Mouse (Mus musculus) CD4-positive, CD25-positive, alpha-beta regulatory T cell, adult 2 months (primary cell): Measurements from ENCODE around the gene Crip2.

ENCODE experiments used
- DNase-seq: peaks from one replicate; pipeline ENCODE4 v3.0.0-alpha.2; 2012; ENCODE audit warnings: low read depth, low spot score

Gene Crip2

DNA sequence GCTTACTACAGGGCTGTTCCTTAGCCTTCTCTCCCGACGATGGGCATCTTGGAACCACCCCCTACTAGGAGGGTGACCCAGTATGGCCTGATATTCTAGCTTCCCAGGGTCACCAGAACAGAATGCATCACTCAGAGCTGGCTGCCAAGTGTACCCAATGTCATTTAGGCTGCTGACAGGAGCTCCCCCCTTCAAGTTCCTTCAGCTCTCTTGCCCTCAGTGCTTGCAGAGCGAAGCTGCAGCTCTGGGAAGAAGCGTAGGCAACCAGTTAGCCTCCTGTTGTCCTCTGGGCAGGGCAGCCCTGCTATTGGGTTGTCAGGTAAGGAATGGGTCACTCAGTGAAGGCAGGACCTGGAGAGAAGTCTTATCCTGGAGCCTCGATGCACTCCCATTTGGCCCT lies 44.9 kb downstream of the Crip2 start:
- DNase-seq = no peak

DNA sequence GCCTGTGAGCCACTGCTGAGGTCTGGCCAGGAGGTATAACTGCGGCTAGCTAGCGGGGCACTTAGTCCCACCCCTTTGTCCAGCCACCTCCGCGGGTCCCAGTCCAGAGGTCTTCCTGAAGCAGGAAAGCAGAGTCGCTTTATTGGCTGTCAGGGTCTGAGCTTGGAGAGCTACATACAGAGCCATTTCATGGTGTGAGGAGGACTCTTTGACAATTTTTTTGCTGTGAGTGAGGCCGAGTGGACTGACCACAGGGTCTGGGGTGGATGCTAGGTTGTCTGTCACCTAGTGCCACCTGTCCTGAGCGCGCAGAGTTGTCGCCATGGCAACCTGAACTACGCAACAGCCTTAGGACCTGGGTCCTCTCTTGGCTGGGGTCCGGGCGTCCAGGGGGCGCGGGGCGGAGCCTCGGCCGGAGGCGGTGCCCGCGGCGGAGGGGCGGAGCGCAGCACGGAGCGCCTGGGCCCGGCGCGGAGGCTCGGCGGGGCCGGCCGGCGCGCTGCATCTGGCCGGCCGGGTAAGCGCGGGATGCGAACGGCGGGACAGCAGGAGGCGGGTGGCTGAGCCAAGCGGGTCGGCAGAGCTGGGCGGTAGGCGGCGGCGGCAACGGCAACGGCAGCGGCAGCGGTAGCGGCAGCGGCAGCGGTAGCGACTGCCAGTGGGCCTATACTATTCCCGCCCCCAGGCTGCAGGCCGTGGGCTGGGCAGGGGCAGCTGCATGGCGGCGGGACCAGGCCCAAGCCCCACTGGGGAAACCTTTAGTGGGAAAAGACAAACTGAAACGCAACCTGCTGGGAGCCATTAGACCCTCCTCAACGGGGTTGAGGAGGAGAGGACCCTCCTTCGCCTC lies 45.6 kb downstream of the Crip2 start, which contains the start of gene Tmem121:
Gene Tmem121, plus strand, starts transcription at position 489 of the 850 bp plus-strand sequence.
- DNase-seq = peak; percentile 41

DNA sequence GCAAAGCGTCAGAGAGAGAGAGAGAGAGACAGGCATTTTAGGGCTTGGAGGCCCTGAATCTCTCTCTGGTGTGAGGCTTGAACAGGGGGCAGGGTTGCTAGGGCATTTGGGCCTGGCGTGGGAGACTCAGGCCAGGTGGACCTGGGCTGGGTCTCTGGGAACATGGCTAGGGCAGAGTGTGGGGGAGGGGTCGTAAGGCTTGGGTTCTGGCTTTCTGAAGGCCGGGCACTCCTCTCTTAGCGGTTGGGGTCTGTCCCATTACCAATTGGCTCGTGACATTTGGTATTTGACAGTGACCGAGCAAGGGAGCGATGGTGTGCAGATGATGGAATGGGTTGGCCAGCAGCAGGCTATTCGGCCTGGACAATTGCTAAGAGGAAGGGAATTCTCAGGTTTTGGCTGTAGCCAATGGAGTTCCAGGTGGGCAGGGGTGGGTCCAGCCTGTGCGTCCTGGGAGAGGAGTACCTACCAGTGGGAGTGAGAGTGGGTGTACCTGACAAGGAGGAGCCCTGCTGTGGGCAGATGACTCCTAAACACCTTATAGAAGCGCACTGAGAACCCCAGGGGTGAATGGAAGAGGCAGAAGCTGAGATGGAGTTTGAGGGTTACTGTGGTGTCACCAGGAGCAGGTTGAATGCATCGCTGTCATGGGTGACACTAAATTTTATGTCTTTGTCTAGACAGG lies 46.4 kb downstream of the Crip2 start:
- DNase-seq = no peak

DNA sequence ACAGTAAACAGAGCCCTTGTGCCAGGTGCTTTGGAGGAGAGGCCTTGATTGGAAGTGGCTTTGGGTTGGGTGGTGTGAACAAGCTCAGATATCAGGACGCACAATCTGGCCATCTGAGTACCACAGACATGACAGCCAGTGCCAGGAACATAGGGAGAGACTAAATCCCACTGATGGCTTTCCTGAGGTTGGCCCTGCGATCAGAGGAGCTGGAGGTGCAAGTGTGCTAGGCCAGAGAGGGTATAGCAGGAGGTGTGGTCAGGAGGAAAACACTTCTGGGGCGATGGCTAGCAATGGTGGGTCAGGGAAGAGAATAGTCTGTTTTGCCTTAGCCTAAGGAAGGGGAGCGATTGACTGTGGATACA lies 47.0 kb downstream of the Crip2 start:
- no peak for DNase-seq

DNA sequence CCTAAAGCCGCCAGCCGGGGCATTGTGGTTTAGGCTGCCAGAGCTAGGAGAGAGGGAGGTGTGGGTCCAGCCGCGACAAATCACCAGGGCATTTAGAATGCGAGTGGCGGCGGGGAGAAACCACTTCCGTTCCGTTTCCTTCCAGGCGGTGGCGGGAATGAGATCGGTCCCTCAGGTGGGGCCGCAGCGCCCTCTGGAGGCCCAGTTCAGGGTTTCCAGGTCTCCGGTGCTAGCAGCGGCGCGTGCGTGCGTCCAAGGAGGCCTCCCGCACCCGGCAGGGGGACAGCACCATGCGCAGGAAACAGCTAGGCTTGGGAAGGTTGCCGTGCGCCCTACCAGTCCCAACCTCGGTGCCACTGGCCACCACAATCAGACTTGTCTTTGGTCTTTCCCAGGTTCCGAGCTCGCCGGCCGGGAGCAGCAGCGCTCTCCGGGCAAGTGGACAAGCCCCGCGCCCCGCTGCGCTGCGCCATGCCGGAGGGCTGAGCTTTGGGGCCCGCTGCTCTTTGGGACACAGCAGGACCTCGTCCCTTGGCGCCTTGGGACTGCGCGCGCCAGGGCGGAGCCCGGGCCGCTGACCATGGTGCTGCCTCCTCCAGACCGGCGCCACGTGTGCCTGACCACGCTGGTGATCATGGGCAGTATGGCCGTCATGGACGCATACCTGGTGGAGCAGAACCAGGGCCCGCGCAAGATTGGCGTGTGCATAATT lies 47.7 kb downstream of the Crip2 start:
- peak; percentile 87 for DNase-seq

DNA sequence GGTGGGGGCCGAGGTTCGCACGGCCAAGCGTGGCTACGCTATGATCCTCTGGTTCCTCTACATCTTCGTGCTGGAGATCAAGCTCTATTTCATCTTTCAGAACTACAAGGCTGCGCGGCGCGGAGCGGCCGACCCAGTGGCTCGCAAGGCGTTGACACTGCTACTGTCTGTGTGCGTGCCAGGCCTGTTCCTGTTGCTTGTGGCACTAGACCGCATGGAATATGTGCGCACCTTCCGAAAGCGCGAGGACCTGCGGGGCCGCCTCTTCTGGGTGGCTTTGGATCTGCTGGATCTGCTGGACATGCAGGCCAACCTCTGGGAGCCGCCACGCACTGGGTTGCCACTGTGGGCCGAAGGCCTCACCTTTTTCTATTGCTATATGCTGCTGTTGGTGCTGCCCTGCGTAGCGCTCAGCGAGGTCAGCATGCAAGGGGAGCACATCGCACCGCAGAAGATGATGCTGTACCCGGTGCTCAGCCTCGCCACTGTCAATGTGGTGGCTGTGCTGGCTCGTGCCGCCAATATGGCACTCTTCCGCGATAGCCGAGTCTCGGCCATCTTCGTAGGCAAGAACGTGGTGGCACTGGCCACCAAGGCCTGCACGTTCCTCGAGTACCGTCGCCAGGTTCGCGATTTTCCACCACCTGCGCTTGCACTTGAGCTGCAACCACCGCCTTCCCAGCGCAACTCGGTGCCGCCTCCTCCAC lies 48.5 kb downstream of the Crip2 start:
- no peak for DNase-seq

DNA sequence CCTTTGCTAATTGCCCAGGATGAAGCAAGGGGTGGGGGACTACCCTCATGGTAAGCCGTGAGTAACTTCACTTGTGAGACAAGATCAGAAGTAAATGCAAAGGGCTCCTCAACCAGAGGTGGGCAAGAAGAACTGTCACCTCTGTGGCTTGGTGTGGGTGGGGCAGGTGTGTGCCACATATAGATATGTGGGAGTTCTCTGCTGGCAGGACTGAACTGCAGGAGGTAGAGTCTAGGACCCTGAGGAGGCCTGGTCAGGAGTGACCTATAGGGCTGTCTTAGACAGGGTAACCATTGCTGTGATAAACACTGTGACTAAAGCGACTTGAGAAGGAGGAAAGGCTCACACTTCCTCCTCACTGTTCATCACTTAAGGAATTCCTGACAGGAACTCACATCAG lies 53.4 kb downstream of the Crip2 start:
- DNase-seq = no peak
